Mouse (Mus musculus): ENCODE measurements around the gene Syce2. TPM values are rescaled to one million over a fixed set of nuclear protein-coding genes. Genes with fewer than 3 reads are reported as not detected.

Gene Syce2
- polyA plus RNA-seq, 1 experiment = 15.0 TPM

DNA sequence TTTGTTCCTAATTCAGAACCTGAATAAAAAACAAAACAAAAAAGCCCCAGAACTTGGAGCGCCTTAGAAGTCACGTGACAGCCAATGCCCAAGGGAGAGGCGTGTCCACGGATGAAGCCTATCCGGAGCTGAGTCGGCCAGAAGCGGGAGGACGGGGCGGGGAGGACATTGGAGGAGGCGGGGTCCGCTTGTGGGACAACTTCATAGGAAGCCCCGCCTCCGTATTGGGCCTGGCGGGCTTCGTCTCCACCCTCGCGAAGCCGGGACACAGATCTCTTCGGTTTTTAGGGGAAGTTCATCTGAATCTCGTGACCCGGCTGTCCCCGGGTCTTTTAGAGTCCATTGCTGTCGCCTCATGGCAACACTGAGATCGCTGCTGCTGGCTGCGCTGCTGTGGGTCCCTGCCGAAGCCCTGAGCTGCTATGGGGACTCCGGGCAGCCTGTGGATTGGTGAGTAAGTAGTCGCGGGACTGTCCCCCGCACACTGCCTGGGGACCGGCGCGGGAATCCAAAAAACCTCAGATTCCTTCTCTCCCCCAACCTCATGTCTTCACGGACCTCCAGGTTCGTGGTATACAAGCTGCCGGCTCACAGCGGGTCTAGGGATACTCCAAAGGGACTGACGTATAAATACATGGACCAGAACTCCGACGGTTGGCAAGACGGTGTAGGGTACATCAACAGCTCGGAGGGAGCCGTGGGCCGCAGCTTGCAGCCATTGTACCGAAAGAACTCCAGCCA, 36.7 kb downstream of the Syce2 start, which contains the start of gene Dnase2a:
TSS of gene Dnase2a (plus strand) at position 140 of the 741 bp plus-strand sequence.
- no peak for TF ChIP-seq TAL1 (IDR thresholded peaks at IDR 0.05; ENCODE audit: low read length)
- no peak for TF ChIP-seq GATA1 (IDR thresholded peaks at IDR 0.05; ENCODE audit: low read length)
- Histone ChIP-seq H3K36me3 (ENCODE audit: control insufficient read depth) (peaks cover 72% of the 10 kb centered on the region), H3K4me3 (replicated peaks) (peak within 1 kb of the TSS; percentile 72), H3K27me3 (ENCODE audit: control insufficient read depth) (peaks cover 17% of the 10 kb centered on the region), H3K9me3 (ENCODE audit: control insufficient read depth, low read length) (no peaks in the 10 kb centered on the region), H3K4me1 (ENCODE audit: control insufficient read depth) (peaks cover 82% of the 10 kb centered on the region)

DNA sequence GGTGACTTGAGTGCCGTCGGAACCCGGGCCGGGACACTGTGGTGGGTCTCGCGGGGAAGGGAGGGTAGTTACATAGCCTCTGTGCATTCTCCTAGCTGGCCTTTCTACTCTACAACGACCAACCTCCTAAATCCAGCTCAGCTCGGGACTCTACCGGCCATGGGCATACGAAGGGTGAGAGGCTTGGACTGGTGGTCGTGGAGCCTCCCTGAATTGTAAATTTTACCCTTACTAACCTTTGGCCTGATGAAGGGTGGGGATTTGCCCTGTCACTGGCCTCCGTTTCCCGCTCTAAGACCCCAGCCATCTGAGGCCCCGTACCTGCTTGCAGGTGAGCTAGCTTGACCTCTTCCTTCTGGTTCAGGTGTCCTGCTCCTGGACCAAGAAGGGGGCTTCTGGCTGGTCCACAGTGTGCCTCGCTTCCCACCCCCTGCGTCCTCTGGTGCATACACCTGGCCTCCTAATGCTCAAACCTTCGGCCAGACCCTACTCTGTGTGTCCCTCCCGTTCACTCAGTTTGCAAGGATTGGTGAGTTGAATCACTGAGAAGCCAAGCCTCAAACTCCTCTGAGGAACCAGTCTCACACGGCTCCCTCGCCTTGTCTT, 37.4 kb downstream of the Syce2 start:
- Histone ChIP-seq H3K36me3 (ENCODE audit: control insufficient read depth) (peaks cover 65% of the 10 kb centered on the region), H3K4me1 (ENCODE audit: control insufficient read depth) (peaks cover 84% of the 10 kb centered on the region), H3K9me3 (ENCODE audit: control insufficient read depth, low read length) (no peaks in the 10 kb centered on the region), H3K4me3 (replicated peaks) (peak overlapping the region; percentile 72), H3K27me3 (ENCODE audit: control insufficient read depth) (peaks cover 17% of the 10 kb centered on the region)
- TF ChIP-seq TAL1 (IDR thresholded peaks at IDR 0.05; ENCODE audit: low read length) (no peak), GATA1 (IDR thresholded peaks at IDR 0.05; ENCODE audit: low read length) (no peak)

DNA sequence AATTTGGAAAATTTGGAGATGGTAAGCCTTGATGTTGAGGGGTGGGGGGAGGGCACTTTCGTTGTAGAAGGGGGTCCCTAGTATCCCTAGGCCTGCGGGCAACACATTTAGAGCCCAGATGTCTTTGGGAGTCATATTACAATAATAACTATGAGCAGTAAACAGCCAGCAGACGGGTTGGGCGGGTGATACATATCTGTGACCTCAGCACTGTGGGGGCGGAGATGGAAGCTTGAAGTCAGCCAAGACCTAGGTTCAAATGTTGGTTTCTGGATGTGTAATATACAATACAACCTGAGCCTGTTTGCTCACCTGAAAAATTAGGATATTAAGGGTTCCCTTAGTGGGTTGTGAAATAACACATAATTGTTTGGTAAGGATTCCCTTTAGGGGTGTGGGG, 38.0 kb downstream of the Syce2 start:
- Histone ChIP-seq H3K9me3 (ENCODE audit: control insufficient read depth, low read length) (no peaks in the 10 kb centered on the region), H3K4me3 (replicated peaks) (peak overlapping the region; percentile 72), H3K36me3 (ENCODE audit: control insufficient read depth) (peaks cover 58% of the 10 kb centered on the region), H3K27me3 (ENCODE audit: control insufficient read depth) (peaks cover 17% of the 10 kb centered on the region), H3K4me1 (ENCODE audit: control insufficient read depth) (peaks cover 83% of the 10 kb centered on the region)
- TF ChIP-seq TAL1 (IDR thresholded peaks at IDR 0.05; ENCODE audit: low read length) = no peak
- TF ChIP-seq GATA1 (IDR thresholded peaks at IDR 0.05; ENCODE audit: low read length) = no peak

GRCm38 (mm10) chr8:84910551-84910950, 38.6 kb downstream of the Syce2 start:
- H3K27me3 ChIP-seq (ENCODE audit: control insufficient read depth) = peaks cover 17% of the 10 kb centered on the region
- peak overlapping the region; percentile 72 for H3K4me3 ChIP-seq (replicated peaks)
- peaks cover 83% of the 10 kb centered on the region for H3K4me1 ChIP-seq (ENCODE audit: control insufficient read depth)
- TF ChIP-seq GATA1 (IDR thresholded peaks at IDR 0.05; ENCODE audit: low read length) = no peak
- no peak for TF ChIP-seq TAL1 (IDR thresholded peaks at IDR 0.05; ENCODE audit: low read length)
- peaks cover 54% of the 10 kb centered on the region for H3K36me3 ChIP-seq (ENCODE audit: control insufficient read depth)
- no peaks in the 10 kb centered on the region for H3K9me3 ChIP-seq (ENCODE audit: control insufficient read depth, low read length)

DNA sequence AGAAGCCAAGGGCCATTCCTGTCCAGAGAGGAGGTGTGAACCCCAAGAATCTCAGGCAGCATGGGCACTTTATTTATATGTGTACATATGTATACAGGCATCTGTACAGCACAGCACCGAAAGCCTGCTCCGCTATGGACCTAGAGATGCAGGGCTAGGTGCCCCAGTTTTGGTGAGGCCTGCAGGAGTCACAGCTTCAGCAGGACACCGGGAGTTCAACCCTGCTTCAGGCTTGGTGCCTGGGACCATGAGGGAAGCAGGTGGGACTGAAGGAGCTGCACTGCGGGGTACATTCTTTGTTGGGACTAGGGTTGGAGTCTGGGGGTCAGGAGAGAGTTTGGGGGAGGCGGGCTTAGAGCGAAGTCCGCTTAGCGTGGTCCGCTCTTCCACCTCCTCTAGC, 39.9 kb downstream of the Syce2 start:
- H3K27me3 ChIP-seq (ENCODE audit: control insufficient read depth) = peaks cover 17% of the 10 kb centered on the region
- TF ChIP-seq GATA1 (IDR thresholded peaks at IDR 0.05; ENCODE audit: low read length) (no peak), TAL1 (IDR thresholded peaks at IDR 0.05; ENCODE audit: low read length) (no peak)
- H3K4me3 ChIP-seq (replicated peaks) = peak overlapping the region; percentile 75
- peaks cover 85% of the 10 kb centered on the region for H3K4me1 ChIP-seq (ENCODE audit: control insufficient read depth)
- H3K9me3 ChIP-seq (ENCODE audit: control insufficient read depth, low read length) = no peaks in the 10 kb centered on the region
- H3K36me3 ChIP-seq (ENCODE audit: control insufficient read depth) = peaks cover 51% of the 10 kb centered on the region

DNA sequence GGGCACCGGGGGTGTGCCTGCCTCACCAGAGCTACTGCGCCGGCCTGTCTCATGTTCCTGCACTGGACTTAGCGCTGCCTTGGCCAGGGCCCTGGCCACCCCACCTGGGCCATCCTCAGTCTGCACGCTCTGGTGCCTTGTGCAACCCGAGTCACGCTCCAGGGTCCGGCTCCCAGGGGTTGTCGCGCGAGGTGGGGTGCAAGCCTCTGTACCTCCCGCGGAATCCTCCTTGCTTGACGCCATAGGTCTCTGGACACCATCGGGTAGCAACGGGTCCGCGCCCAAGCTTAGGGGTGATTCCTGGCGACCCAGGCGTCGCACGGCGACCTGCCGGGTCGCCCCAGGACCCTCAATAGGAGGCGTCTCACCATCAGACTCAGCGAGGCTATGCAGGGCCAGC, 40.5 kb downstream of the Syce2 start:
- Histone ChIP-seq H3K27me3 (ENCODE audit: control insufficient read depth) (peaks cover 19% of the 10 kb centered on the region), H3K36me3 (ENCODE audit: control insufficient read depth) (peaks cover 45% of the 10 kb centered on the region), H3K9me3 (ENCODE audit: control insufficient read depth, low read length) (no peaks in the 10 kb centered on the region), H3K4me1 (ENCODE audit: control insufficient read depth) (peaks cover 80% of the 10 kb centered on the region), H3K4me3 (replicated peaks) (peak overlapping the region; percentile 75)
- TF ChIP-seq GATA1 (IDR thresholded peaks at IDR 0.05; ENCODE audit: low read length) = no peak
- no peak for TF ChIP-seq TAL1 (IDR thresholded peaks at IDR 0.05; ENCODE audit: low read length)

GRCm38 (mm10) chr8:84912895-84913501, 41.1 kb downstream of the Syce2 start:
- peaks cover 42% of the 10 kb centered on the region for H3K36me3 ChIP-seq (ENCODE audit: control insufficient read depth)
- TF ChIP-seq TAL1 (IDR thresholded peaks at IDR 0.05; ENCODE audit: low read length) = no peak
- TF ChIP-seq GATA1 (IDR thresholded peaks at IDR 0.05; ENCODE audit: low read length) = no peak
- H3K27me3 ChIP-seq (ENCODE audit: control insufficient read depth) = peaks cover 26% of the 10 kb centered on the region

GRCm38 (mm10) chr8:84913502-84913900, 41.6 kb downstream of the Syce2 start:
- peaks cover 31% of the 10 kb centered on the region for H3K27me3 ChIP-seq (ENCODE audit: control insufficient read depth)
- H3K4me3 ChIP-seq (replicated peaks) = peak overlapping the region; percentile 75
- peaks cover 76% of the 10 kb centered on the region for H3K4me1 ChIP-seq (ENCODE audit: control insufficient read depth)
- TF ChIP-seq GATA1 (IDR thresholded peaks at IDR 0.05; ENCODE audit: low read length) = no peak
- TF ChIP-seq TAL1 (IDR thresholded peaks at IDR 0.05; ENCODE audit: low read length) = no peak
- peaks cover 42% of the 10 kb centered on the region for H3K36me3 ChIP-seq (ENCODE audit: control insufficient read depth)
- H3K9me3 ChIP-seq (ENCODE audit: control insufficient read depth, low read length) = no peaks in the 10 kb centered on the region

More at GRCm38 (mm10) chr8:84912895-84913501, 41.1 kb downstream of the Syce2 start:
- Histone ChIP-seq H3K4me3 (replicated peaks) (peak overlapping the region; percentile 75), H3K4me1 (ENCODE audit: control insufficient read depth) (peaks cover 77% of the 10 kb centered on the region), H3K9me3 (ENCODE audit: control insufficient read depth, low read length) (no peaks in the 10 kb centered on the region)

- Histone ChIP-seq H3K27me3 (ENCODE audit: control insufficient read depth) (peaks cover 33% of the 10 kb centered on the region), H3K4me1 (ENCODE audit: control insufficient read depth) (peaks cover 72% of the 10 kb centered on the region), H3K9me3 (ENCODE audit: control insufficient read depth, low read length) (no peaks in the 10 kb centered on the region), H3K4me3 (replicated peaks) (peak overlapping the region; percentile 75), H3K36me3 (ENCODE audit: control insufficient read depth) (peaks cover 42% of the 10 kb centered on the region)
- TF ChIP-seq GATA1 (IDR thresholded peaks at IDR 0.05; ENCODE audit: low read length) (no peak), TAL1 (IDR thresholded peaks at IDR 0.05; ENCODE audit: low read length) (no peak)
Measured at GRCm38 (mm10) chr8:84913960-84914359, 42.0 kb downstream of the Syce2 start.

All from erythroblast, embryonic 14.5 days (primary cell).